Mouse (Mus musculus) gastrocnemius, postnatal 25 days (tissue): ENCODE measurements around the gene Abhd14a. TPM values are rescaled to one million over a fixed set of nuclear protein-coding genes. Genes with fewer than 3 reads are reported as not detected.

Experiments used
- DNase-seq: peaks from one replicate; pipeline ENCODE4 v3.0.0; 2022
- total RNA-seq, 2 experiments: library from RNA; stranded (reverse); gene quantifications; 1 replicate in 1 of 2; 2 replicates in 1 of 2; pipeline ENCODE4 v1.2.3; 2021

The Abhd14a gene
- total RNA-seq, 2 experiments from 2014 or later = 14.7 to 18.3 TPM

DNA sequence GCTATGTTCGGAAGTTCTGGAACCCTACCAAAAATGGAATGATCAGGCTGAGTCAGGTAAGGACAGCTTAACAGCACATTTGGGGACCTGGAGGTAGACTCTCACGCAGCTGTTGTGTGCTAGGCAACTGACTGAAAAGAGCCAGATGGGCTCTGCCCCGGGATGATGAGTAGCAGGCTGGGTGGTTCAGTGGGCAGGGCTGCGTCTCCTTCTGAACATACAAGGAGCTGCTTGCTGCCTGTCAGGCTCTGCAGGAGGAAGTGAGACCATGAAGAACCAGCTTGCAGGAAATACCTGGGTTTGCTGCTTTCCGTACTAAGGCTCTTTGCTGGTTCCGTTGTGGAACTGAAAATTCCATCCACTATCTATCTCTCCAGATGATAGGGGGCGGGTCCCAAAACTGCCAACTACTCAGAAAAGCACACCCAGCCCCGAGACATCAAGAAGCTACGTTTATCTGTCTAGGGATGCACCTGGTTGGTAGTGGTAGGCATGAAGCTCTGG, 36.3 kb downstream of the Abhd14a start:
- peak; percentile 57 for DNase-seq

- DNase-seq = no peak
Observed at GRCm38 (mm10) chr9:106410086-106410650, 37.3 kb downstream of the Abhd14a start.

DNA sequence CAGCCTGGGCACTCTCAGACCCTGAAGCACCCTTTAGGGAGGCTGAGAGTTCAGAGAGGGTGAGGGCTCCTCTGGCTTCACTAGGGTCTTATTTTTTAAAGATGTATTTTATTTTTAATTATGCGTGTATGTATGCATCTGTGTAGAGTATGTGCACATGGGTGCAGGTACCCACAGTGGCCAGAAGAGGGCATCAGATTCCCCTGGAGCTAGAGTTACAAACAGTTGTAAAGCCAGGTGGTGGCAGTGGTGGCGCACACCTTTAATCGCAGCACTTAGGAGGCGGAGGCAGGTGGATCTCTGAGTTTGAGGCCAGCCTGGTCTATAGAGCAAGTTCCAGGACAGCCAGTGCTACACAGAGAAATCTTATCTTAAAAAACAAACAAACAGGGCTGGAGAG, 38.4 kb downstream of the Abhd14a start:
- no peak for DNase-seq

DNA sequence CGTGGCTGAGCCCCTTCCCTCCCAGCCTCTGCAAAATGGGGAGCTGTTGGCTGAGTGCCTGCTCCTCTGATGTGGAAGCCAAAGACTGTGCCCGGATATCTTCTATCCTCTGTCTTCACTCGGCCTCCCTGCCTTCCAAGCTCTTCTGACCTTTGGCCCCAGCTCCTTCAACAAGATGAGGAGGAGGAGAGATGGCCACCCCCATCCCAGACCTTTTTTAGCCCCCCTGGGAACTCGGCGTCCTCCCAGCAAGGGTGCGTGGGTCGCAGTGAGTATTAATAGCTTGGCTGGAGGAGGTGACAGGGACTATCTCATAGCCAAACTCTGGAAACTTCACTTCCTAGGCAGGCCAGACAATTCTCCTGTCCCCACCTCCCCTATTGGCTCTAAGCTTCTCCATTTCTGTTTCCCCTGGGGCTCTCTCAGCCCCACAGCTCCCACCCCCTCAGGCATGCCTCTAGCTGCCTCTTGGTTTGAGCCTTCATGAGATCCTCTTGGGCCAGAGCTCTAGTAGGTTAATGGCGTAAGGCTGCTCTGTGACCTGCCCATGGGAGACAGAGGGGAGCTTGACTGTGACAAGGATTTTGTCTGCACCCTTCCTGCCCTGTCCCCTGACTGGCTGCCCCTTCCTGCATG, 40.9 kb downstream of the Abhd14a start:
- DNase-seq = peak; percentile 86

DNA sequence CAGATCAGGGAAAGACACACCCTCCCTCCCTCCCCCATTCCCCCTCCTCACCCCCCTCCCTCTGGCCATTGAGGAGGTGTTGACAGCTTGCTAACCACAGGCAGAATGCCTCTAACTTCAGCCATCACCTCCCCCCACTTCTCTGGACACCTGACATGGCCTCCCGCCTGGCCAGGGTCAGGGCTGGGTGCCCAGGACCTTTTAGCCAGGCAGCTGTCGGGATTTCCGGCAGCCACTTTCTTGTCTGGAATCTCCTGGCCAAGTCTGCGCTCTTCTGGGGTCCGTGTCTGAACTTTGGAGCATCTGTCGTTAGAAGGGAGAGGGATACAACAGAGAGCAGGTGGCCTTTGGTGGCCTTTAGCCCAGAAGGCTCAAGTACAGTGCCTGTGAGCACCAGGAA, 42.2 kb downstream of the Abhd14a start:
- peak; percentile 88 for DNase-seq

- no peak for DNase-seq
Observed at GRCm38 (mm10) chr9:106402607-106403375, 44.7 kb downstream of the Abhd14a start.

DNA sequence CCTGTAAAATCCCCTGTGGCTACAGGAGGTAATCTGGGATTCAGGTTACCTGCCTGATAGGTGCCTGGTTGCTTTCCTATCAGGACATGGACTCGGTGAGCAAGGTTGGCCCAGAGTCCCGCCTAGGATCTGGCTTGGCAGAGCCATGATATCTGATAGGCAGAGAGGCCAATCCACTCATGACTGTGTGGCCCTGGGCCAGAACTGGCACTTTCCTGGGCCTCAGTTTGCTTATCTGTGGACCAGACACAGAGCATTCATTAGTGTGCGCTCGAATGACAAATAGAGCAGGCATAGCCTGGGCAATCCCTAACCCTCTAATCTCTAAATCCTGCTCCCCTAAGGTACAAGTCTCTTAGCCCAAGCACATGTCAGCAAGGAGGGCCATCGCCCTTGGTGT, 45.3 kb downstream of the Abhd14a start:
- no peak for DNase-seq

GRCm38 (mm10) chr9:106399808-106400207, 47.7 kb downstream of the Abhd14a start:
- DNase-seq = no peak

- DNase-seq = no peak
Observed at GRCm38 (mm10) chr9:106398667-106399311, 48.7 kb downstream of the Abhd14a start.

GRCm38 (mm10) chr9:106397733-106398132, 49.7 kb downstream of the Abhd14a start:
- DNase-seq = no peak

- DNase-seq = no peak
Observed at GRCm38 (mm10) chr9:106394649-106395602, 52.6 kb downstream of the Abhd14a start.

GRCm38 (mm10) chr9:106393548-106393947, 53.9 kb downstream of the Abhd14a start:
- no peak for DNase-seq

- no peak for DNase-seq
Observed at GRCm38 (mm10) chr9:106392828-106393527, 54.5 kb downstream of the Abhd14a start.

Other genes starting within 250 kb of the Abhd14a start
- gene Ppm1m, start 247.9 kb downstream of the Abhd14a start, total RNA-seq = 1 to 10 TPM; 2.6 to 4.7 TPM
- gene Twf2, start 244.6 kb downstream of the Abhd14a start, total RNA-seq = 100 to 1,000 TPM in 1 of 2 experiments, 10 to 100 TPM in 1; 95.6 to 126 TPM
- gene Tlr9, start 225.1 kb downstream of the Abhd14a start, total RNA-seq = under 1 TPM; 0.21 to 0.33 TPM
- 100 to 1,000 TPM; 260 to 287 TPM for gene Alas1, start 199.0 kb downstream of the Abhd14a start, total RNA-seq
- gene Poc1a, start 166.6 kb downstream of the Abhd14a start, total RNA-seq = 1 to 10 TPM in 1 of 2 experiments, under 1 TPM in 1; 0.90 to 2.1 TPM
- 10 to 100 TPM; 13.8 to 31.7 TPM for gene Dusp7, start 79.0 kb downstream of the Abhd14a start, total RNA-seq
- 100 to 1,000 TPM; 243 to 260 TPM for gene Rpl29, start 18.2 kb downstream of the Abhd14a start, total RNA-seq
- 10 to 100 TPM; 11.0 to 11.3 TPM for gene Acy1, start 9.4 kb downstream of the Abhd14a start, total RNA-seq
- 1 to 10 TPM; 4.7 to 4.8 TPM for gene Abhd14b, start 219 bp downstream of the Abhd14a start, total RNA-seq
- 10 to 100 TPM; 54.6 to 59.7 TPM for gene Pcbp4, start 5.6 kb upstream of the Abhd14a start, total RNA-seq
- gene Gpr62, start 18.3 kb upstream of the Abhd14a start, total RNA-seq = under 1 TPM in 1 of 2 experiments, not detected in 1; 0.18 TPM
- gene Rrp9, start 28.3 kb upstream of the Abhd14a start, total RNA-seq = 10 to 100 TPM; 17.1 to 18.7 TPM
- gene Parp3, start 29.3 kb upstream of the Abhd14a start, total RNA-seq = 10 to 100 TPM; 54.3 to 90.0 TPM
- not detected for gene Iqcf1, start 52.3 kb upstream of the Abhd14a start, total RNA-seq
- not detected for gene Iqcf5, start 66.9 kb upstream of the Abhd14a start, total RNA-seq
- not detected for gene Iqcf3, start 114.0 kb upstream of the Abhd14a start, total RNA-seq
- not detected for gene Iqcf4, start 123.3 kb upstream of the Abhd14a start, total RNA-seq
- gene Iqcf6, start 178.9 kb upstream of the Abhd14a start, total RNA-seq = not detected
- not detected for gene Grm2, start 208.4 kb upstream of the Abhd14a start, total RNA-seq
- gene Tex264, start 238.2 kb upstream of the Abhd14a start, total RNA-seq = 10 to 100 TPM; 24.3 to 28.8 TPM